Mouse (Mus musculus) liver, embryonic 14.5 days (tissue): ENCODE results near the gene Sugct.
A peak's percentile ranks its signal among the peaks of the same experiment; 100 is the strongest.

Source experiments
- CTCF ChIP-seq: IDR thresholded peaks from 2 replicates; pipeline ENCODE4 v1.5.1; 2016; ENCODE audit warnings: antibody characterized with exemption, low read depth, control low read depth
- EP300 ChIP-seq: IDR thresholded peaks from 2 replicates; pipeline ENCODE4 v1.6.1; 2016; ENCODE audit warnings: antibody characterized with exemption, low read depth

DNA sequence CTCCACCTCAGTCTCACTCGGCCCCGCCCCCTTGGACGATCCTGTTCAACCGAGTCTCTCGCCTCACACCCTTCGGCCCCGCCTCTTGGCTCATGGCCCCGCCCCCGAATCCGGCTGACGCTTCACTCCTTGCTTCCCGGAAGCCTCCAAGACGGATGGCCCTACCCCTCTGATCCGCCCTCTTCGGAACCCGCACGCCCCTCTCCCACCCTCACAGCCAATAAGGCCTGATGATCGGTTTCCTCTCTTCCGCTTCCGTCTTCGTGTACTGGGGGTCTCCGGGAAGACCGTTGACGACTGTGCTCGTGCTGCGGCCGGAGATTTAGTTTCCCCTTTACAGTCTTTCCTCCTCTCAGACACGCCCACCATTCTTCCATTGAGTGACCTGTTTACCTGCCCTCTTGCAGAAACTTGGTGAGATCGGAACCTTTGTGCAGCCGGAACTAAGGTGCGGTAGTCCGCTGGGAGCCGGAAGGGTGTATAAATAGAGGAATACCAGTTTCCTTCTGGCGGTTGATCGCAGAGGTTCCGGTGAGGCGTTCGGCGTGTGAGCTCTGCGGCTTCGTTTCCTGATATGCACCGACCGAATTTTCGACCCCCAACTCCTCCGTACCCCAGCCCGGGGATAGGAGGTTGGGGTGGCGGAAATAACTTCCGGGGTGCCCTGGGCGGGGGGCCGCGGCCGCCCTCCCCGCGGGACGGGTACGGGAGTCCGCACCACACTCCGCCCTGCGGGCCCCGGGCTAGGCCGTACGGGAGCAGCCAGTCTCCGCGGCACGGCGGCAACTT is at the start of gene Sugct, which contains the start of gene Mplkip:
- peak; percentile 49; the same call in 1 of the 2 replicates for TF ChIP-seq EP300
- no peak for TF ChIP-seq CTCF
